Mouse (Mus musculus) kidney, adult 8-10 months (tissue): ENCODE results near the gene Gmpr2.
A peak's percentile ranks its signal among the peaks of the same experiment; 100 is the strongest.

Experiments used
- DNase-seq, 2 experiments: peaks; one replicate each; pipeline ENCODE4 v3.0.0; 2022

Gmpr2 gene

DNA sequence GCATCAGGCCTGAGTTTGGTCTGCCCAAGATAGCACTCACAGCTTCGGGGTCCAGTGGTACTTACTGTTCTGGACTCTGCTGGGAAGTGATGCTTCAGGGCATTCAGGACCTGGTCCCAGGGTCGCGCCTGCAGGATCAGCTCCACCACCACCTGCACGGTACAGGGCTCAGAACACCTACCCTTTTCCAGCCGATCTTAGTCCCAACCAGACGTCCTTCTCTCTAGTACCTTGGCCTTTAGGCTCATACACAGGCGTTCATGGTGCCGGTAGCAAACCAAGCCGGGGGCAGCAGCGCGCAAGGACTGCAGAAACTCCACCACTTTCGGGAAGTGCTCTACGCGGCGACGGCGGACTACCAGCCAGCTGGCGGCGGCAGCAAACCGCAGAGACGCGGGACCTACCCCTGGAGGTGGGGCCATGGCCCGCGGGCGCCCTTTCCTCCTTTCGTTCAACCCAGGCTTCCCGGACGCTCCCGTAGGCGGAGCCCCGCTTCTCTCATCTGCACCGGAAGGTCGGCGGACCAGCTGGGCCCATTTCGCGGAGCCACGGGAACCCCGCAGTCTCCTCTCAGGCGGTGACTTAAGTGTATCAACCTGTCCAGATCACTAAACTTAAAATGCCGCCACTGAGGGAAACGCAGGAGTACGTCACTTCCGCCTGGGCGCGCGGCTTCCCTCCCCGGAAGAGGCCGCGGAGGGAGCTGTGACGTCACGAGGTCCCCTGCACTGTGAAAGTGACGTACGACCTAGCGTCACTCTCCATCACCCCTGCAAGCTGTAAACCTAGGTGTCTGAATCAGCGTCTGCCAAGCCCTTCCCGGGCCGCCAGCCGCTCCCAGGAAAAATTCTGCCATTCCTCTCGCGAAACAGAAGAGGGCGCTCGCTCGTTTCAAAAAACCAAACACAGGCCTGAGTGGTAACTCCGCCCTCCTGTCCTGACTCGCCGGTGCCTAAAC lies 9.7 kb downstream of the Gmpr2 start, which contains the start of gene Tinf2:
TSS of gene Tinf2 (minus strand) at position 661 of the 958 bp plus-strand sequence.
- peak; percentile 94 to 95 for DNase-seq

DNA sequence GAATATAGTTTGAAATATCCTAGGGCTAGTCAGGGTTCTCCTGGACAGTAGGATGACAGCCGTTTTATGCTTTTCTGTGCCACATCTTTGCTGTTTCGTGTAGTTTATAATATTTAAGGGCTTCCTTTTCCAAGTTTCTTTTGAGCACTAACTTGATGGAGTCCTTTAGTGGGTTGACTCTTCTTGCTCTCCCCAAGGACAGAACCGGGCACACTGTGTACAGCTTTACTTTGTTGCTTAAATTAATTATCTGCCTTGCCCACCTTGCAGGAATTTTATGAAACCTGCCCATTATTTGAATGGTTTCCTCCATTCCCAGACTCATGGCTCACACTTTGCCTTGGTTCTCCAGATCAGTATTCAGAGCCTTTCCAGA lies 10.4 kb downstream of the Gmpr2 start:
- DNase-seq: no peak

DNA sequence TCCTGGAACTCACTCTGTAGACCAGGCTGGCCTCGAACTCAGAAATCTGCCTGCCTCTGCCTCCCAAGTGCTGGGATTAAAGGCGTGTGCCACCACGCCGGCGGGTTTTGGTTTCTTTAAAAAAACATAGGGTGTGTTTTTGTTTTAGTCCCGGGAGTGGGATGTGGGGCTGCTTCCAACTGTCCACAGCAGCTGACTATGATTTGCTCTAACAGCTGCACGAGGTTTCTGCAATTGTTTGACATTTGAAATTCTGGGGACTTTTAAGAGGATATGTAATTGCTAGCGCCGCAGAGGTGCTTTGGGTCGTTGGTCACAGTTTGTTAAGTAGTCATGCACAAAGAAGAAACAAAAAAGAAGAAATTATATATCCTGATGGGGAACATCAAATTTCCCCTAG lies 17.7 kb downstream of the Gmpr2 start:
- no peak for DNase-seq

DNA sequence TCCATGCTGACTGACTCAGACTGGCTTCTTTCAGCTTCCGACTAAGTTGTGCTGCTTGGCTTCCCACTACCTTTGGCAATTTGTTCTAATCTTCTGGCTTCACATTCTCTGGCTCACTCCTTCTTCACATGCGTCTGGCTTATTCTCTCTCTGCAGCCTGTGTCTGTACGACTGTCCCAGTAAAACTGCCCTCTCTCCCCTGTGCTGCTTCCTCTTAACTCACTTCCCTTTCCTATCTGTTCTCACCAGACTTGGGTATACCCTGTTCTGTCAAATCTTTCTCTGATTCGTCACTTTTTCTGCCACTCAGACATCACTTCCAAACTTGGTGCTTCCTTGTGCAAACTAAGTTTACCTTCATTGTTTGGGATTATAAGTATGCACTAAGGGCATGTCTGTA lies 25.5 kb downstream of the Gmpr2 start:
- DNase-seq: no peak

DNA sequence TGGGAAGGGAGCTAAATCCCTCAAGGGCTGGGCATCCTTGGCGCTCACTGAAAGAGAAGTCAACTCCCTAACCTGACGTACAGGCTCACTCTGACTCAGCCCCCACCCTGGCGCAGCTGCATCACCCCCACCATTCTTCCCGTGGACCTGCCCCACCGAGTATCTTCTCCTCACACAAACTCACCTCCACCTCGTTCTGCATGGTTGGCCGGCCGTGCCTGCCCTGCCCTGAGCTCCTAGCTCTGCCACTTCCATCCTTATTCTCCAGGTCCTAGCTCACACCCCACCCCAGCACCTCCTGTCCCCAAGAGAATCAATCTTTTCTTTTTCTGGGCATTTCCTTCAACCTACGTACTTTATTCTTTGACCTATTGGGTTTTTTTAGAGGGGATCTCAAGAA lies 29.4 kb downstream of the Gmpr2 start:
- DNase-seq: no peak

DNA sequence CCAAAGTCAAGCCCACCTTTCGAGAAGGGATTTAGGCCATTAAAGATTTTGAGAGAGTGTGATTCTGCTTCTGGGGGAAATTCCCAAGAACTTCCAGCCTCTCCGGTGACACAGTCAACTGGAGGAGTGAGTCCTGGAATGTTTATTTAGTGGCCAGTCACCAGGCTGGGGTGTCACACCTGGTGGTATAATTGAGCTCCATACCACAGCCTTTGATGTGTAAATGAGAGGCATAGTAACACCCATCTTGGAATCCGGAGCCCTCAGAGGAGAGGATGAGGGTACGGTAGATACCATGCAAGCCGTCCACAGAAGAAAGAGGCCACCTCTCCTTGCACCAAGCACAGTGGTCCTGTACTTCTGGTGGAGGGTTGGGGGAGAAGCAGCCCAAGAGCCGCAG lies 31.0 kb downstream of the Gmpr2 start:
- DNase-seq: no peak

DNA sequence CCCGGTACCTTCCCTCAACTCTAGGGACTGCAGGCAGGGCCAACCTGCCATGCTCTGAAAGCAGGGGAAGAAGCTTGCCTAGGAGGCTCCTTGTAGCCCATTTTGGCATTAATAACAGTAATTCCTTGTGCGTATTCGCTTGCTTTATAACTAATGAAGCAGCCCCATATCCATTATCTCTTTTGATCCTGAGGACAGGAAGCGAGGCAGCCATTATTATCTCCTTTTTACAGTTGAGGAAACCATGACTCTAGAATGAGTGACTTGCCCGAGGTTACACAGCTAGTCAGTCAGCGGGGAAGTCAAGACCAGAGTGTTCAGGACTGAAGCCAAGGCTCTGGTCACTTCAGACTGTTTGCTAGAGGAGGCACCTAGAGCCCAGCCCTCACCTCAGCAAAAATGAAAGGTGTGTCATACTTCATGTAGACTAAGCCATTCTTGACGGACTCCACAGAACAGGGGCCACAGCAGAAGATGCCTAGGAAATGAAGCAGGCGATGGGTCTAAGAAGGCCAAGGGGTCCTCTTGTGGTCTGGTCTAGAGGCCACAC lies 34.4 kb downstream of the Gmpr2 start:
- no peak for DNase-seq

DNA sequence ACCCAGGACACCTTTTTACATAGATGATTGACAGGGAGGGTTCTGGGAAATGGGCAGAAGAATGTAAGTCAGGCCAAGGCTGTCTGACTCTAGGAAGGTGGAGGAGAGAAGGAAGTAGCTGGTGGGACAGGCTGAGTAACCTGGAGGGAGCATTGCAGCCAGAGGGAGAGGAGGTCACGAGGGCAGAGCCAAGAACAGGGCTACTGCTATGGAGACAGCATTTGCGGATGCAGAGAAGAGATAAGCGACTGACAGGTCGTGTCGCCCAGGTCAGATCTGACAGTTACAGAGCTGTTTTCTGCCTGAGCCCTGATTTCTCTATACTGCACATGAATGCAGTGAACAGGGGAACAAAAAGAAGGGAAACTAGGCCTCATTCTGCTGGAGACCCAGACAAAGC lies 35.7 kb downstream of the Gmpr2 start:
- no peak for DNase-seq

DNA sequence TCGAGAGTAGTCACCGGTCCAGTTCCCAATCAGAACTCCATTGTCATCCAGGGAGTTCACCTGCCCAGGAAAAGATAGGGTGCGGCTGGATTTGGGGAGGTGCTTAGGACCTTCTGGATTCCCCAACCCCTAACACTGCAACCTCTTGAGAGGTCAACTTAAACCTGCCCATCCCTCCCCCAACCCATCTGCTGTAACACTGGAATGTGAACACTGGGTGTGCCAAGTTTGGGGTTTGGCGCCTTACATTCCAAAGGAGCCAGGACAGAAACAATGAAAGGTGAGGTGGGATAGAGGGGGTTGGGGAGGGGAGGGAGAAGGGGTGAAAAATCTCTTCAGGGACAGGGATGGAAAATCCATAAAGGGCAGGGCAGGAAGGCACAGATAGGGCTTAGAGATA lies 37.8 kb downstream of the Gmpr2 start:
- DNase-seq: no peak

DNA sequence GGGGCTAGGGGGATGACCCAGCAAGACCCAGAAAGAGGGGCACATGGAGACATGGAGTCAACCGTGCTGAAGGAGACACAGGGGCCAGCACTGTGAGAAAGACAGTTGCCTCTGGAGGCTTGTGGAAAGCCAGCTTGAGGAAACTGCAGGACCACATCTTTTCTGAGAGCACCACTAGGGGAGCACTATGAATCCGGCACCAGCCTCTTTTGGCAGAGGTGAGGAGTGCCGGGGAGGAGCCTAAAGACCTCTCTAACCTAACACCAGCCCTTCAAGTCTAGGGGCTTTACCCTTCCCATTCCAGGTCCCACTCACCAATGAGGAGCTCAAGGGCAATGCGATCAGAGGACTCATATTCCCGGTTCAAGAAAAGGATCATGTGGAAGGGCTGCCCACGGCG lies 40.0 kb downstream of the Gmpr2 start:
- no peak for DNase-seq

DNA sequence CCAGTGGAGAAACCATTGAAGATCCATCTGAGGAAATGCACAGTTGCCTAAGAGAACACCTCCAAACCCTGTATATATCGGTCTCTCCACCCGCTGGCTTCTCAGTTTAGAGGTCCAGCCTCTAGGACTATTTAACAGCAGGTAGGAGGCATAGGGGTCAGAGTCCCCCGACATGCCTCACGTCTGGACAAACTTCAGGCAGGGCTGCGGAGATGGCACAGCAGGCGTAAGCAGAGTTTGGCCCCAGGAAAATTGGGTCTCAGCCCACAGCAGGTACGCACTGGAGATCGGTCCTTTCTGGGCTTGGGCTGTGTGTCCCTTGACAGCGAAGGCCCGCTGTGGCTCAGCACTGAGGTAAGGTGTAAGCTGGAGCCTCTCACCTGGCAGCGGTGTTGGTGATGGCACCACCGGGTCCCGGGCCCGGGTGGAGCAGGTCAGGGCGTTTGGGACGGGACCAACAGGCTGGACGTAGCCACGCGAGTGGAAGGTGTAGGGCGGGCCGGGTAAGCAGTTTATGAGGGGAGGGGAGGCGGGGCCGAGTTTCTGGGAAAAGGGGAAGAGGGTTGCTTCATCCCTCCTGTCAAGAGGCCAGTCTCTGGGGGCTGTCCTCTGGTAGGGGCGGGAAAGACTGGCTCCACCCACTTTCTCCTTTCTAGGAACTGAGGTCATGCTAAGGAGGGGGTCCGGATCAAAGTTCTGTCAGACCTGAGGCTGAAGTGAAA lies 41.4 kb downstream of the Gmpr2 start:
- peak; percentile 80 to 81 for DNase-seq

DNA sequence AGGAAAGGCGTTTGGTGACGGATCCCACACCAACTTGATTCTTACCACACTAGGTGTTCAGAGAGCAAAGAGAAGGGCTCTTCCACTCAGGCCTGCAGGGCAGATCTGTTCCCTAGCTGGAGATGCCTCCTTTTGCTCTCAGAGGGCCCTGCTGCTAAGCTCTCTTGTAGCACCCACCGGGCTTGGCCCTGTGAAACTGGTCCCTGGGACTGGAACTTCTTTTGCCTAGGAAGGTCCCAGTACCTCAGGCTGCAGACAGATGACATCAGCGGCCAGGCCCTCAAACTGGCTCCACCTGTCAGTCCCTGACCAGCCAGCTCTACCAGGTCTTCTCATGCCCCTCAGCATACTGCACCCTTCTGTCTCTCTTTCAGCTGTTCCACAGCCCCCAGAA lies 42.0 kb downstream of the Gmpr2 start, which contains the start of gene Tgm1:
TSS of gene Tgm1 (minus strand) at position 198 of the 394 bp plus-strand sequence.
- no peak for DNase-seq

DNA sequence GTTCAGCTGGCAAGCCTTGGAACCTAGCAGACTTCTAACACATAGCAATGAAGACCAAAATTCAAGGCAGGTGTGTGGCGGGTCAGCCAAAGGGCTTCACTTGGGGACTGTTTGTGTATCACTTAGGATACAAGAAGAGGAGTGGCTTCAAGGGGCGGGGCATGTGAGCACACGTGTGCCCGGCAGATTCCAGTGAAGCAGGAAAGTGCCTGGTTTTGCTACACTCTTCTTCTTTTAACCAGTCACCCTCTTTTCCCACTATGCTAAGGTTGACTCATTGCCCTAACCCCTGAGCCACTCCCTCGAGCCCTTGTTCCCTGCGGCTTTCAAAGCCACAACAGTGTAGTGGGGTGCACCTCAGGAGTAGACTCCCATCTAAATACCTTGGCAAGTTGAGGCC lies 43.2 kb downstream of the Gmpr2 start:
- no peak for DNase-seq

DNA sequence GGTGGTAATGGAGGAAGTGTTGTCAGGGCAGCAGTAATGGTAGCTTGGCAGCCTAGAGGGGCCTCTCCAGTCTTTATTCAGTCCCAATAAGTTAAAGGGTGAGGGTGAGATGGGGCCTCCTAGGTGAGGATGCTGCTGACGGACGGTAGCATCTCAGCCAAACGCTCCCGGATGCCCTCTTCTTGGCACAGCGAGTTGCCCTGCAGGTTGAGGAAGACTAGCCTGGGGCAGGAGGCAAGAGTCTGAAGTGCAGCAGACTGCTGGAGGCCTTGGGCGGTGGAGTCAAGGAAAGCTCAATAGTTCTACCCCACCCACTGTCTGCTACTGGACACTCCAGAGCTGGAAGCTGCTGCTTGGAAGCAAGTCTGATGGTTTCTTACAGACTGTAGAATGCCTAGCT lies 44.5 kb downstream of the Gmpr2 start:
- peak; percentile 58 to 65 for DNase-seq

DNA sequence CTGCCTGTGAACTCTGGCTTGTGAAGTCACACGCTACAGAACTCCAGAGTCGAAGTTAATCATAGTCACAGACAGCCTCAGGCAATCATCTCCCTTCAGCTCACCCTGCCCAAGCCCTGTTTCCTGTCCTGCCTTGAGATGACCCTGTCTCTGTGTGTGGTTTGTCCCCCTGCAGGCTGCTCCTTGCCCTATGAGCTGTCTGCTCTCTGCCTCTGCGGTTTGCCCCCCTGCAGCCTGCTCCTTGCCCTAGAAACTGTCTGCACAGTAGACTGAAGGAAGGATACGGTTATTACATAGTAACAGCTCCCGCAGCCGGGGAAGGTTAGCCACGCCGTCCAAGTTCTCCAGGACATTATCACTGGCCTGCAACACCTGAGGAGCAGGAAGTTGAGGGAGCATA lies 45.1 kb downstream of the Gmpr2 start:
- peak; percentile 79 to 83 for DNase-seq

DNA sequence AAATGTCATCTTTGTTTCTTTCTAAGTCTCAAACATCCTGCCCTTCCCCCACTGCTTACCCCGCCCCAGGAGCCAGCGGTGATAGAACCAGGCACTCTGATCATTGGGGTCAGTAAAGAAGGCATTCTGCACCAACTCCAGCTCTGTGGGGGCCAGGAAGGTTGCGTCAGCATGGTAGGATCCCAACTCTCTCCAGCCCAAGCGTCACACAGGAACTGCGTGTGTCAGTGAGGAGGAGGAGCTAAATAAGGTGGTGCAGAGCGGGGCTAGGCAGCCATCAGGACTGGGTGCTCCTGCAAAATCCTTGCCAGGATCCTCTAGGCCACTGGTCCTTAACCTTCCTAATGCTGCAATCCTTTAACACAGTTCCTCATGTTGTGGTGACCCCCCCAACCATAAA lies 48.0 kb downstream of the Gmpr2 start:
- DNase-seq: no peak

DNA sequence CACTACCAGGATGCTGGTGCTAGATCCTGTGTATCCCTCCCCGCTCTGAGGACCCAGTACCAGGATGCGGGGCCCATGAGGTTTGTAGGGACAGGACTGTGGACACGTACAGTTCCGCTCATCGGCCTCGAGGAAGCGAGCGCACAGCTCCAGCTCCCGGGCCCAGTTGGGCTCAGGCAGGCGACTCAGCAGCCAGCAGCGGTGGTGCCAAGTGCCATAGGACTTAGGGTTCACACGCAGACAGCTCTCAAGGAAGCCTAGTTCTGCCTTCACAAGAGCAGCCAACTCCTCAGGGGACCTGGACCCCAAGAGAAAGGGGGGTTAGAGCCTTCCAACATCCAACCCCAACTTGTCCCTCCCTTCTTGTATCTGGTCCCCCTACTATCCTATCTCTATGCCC lies 48.9 kb downstream of the Gmpr2 start:
- DNase-seq: no peak

DNA sequence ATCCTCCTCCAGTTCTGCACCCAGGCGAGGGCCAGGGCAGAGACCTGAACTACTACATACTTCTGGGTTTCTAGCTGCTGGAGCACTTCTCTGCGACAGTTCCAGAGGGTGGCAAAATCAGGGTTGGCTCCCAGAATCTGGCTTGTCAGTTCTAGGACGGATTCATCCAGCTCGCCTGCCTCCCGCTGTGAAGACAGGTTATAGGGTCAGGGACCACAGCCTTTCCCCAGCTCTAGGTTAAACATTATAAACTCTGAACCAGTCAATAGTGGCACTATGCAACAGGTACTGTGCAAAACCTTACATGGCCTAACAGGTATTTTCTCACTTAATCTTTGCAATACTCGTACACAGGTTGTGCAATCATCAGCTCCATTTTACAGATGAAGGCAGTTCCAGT lies 49.3 kb downstream of the Gmpr2 start:
- DNase-seq: peak; percentile 69 to 70

DNA sequence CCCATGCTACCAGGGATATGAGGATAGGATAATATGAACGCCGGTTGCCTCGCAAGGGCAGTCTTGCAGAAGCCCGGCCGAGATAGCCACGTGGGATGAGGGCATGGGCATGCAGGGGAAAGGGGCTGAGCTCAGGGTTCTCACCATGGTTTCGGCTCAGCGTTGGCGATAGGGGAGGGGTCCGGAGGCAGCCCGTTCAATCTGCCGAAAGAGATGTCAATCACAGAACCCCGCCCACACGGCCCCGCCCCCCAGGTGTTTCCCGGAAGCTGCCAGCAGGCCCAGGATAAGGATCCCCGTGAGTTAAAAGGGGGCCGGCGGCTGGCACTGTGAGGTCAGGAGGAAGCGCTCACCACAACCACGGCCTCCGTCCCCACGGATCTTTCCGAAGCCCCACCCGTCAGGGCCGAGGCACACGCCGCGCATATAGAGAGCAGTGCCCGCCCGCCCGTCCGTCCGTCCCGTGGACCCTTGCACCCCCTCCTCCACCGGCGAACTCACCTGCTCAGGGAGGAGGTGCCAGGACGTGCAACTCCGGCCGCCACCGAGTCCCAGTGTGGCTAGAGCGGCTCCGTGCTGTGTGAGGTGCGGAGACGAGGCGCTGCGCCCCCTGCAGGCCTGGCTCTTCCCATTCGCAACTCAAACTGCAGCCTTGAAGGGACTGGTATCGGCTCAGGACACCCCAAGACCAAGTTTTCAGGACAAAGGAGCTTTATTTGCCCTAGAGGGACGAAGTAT lies 50.1 kb downstream of the Gmpr2 start, which contains the start of gene Rabggta:
TSS of gene Rabggta (minus strand) at position 564 of the 738 bp plus-strand sequence.
- peak; percentile 95 to 96 for DNase-seq

DNA sequence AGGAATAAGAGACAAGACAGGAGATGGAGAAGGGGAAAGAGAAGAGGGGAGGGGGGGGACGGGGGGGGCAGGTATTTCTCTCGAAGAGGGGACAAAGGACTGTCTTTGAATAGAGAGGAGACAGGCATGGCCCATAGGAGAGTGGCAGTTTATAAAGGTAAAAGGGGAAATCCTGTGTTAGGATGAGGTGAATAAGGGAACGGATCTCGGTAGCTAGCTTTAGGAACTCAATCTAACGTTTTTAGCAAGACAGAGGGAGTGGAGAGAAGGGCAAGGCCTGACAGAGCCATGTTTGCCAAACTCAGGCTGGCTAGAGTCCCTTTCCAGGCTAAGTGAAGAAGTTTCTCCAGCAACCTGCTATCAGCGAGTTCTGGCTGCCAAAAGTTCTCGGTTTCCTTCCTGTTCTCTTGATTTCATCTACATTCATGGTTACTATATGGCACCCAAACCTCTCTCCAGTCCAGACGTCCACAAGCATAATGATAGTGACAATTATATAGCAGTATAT lies 50.8 kb downstream of the Gmpr2 start:
- no peak for DNase-seq

DNA sequence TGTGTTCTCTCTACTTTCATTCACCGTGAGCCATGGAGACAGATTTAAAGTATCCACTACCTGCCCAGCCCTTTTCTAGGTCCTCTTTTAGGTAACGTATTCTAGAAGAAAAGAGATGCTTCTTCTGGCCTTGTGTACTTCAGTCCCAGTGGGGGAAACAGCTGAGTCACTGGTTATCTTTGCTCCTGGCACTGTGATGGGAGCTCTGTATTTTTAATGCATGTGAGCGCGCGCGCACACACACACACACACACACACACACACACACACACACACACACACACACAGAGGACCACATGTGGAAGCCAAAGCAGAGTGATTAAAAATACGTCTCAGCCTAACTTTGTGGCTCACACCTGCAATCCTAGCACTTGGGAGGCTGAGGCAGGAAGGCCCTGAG lies 51.7 kb downstream of the Gmpr2 start:
- DNase-seq: no peak

DNA sequence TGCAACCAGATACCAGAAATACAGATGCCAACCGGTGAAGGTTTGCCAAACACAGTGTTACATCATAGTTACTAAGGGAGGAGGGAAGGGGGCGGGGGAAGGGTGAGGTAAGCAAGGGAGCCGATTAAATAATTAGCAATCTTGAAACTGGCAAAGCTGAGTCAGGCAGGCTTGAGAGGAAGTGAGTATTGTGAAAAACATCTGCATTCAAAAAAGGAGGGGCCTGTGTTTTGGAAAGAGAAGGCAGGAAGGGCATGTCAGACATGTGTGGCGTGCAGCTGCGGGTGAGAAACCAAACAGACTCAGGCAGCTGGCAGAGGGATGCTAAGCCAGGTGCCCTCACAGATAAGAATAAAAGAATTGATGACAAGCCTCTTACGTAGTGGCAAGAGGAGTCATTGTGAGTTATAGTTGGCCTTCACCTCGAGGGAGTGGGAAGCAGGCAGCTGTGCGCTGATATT lies 52.7 kb downstream of the Gmpr2 start:
- DNase-seq: peak; percentile 57 to 58

DNA sequence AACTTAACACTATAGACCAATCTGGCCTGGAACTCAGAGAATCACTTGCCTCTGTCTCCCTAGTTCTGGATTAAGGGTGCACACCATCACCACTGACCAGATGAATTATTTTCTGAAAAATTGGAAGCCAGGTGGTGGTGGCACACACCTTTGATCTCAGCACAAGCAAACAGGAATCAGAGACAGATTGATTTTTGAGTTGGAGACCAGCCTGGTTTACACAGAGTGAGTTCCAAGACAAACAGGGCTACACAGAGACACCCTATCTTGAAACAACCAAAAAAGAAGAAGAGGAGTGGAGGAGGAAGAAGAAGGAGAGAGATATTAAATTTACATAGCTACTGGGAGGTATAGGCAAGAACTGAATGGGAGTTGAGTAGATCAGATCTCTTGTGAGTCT lies 54.5 kb downstream of the Gmpr2 start:
- DNase-seq: no peak
